8 mouse cellular contexts compared by ENCODE assay signal in genomic region chr8:10953346-10954053, GRCm38 (mm10). TPM values are rescaled to one million over a fixed set of nuclear protein-coding genes. Genes with fewer than 3 reads are reported as not detected.
DNase-seq lines count a peak whose midpoint lies in the region; ATAC-seq lines count a peak whose summit lies in the region.

No protein-coding gene starts in this region.

- H3K27me3 ChIP-seq in forebrain, embryonic 12.5 days: peaks cover 52% of the 10 kb centered on the region
- H3K27me3 ChIP-seq in heart, embryonic 16.5 days (ENCODE audit: control insufficient read depth, insufficient read depth, low read length): peaks cover 19% of the 10 kb centered on the region

- 18% methylated on average over 11 of the region's 11 CpGs for WGBS in forebrain, embryonic 12.5 days
- WGBS in heart, embryonic 16.5 days: 7% methylated on average over 11 of the region's 11 CpGs

- ATAC-seq in forebrain, embryonic 12.5 days (ENCODE audit: low FRiP score): peak; percentile 89
- peak; percentile 71 for ATAC-seq in heart, embryonic 16.5 days (replicated peaks; ENCODE audit: extremely low read depth, insufficient read depth, low FRiP score)
- no peak for ATAC-seq in inflammation-experienced regulatory T-cells, adult 6 months

- H3K27ac ChIP-seq in forebrain, embryonic 12.5 days: peak overlapping the region; percentile 11; the same call in 1 of the 2 replicates
- peak overlapping the region; percentile 40; the same call in 1 of the 2 replicates for H3K27ac ChIP-seq in heart, embryonic 16.5 days (ENCODE audit: low read length)

- peak; percentile 82 for DNase-seq in retina, postnatal 1 day
- DNase-seq in retina, embryonic 14.5 days (ENCODE audit: low spot score): no peak
- DNase-seq in kidney, postnatal 10 days: peak; percentile 93
- DNase-seq in lung, postnatal 10 days: peak; percentile 83
- peak; percentile 67 for DNase-seq in right cerebral cortex, postnatal 14 days

- no peaks in the 10 kb centered on the region for H3K36me3 ChIP-seq in forebrain, embryonic 12.5 days (replicated peaks)
- H3K36me3 ChIP-seq in heart, embryonic 16.5 days (ENCODE audit: control insufficient read depth, insufficient read depth): no peaks in the 10 kb centered on the region

- no peak overlapping the region for H3K4me2 ChIP-seq in forebrain, embryonic 12.5 days
- H3K4me2 ChIP-seq in heart, embryonic 16.5 days (ENCODE audit: low read depth, low read length): peak overlapping the region; percentile 22; the same call in 1 of the 2 replicates

- no peak overlapping the region for H3K9ac ChIP-seq in forebrain, embryonic 12.5 days
- H3K9ac ChIP-seq in heart, embryonic 16.5 days (ENCODE audit: low read length): no peak overlapping the region

- H3K9me3 ChIP-seq in forebrain, embryonic 12.5 days: no peaks in the 10 kb centered on the region
- H3K9me3 ChIP-seq in heart, embryonic 16.5 days (replicated peaks; ENCODE audit: control insufficient read depth, low read length): no peaks in the 10 kb centered on the region

- peaks cover 45% of the 10 kb centered on the region for H3K4me1 ChIP-seq in forebrain, embryonic 12.5 days
- peaks cover 39% of the 10 kb centered on the region for H3K4me1 ChIP-seq in heart, embryonic 16.5 days (ENCODE audit: control insufficient read depth, insufficient read depth, low read length)

- no peak overlapping the region for H3K4me3 ChIP-seq in forebrain, embryonic 12.5 days (replicated peaks)
- no peak overlapping the region for H3K4me3 ChIP-seq in heart, embryonic 16.5 days (ENCODE audit: low read length)

RNA-seq across cellular contexts. Expression of gene Irs2, which starts 54.8 kb away (rescaled TPM):
- polyA plus RNA-seq in forebrain, embryonic 12.5 days (2016; fragmentation: Nextera tagmentation; extraction: Ambion mirVana): 5.0 and 6.5 TPM in 2 replicates
- 2.3 and 2.9 TPM in 2 replicates for polyA plus RNA-seq in heart, embryonic 16.5 days (2015; fragmentation: Nextera tagmentation; extraction: Ambion mirVana)
- polyA plus RNA-seq in inflammation-experienced regulatory T-cells, adult 6 months (2017; shearing (Covaris generic)): under 1 TPM in 2 of 3 experiments, not detected in 1; 0.72 to 0.73 TPM
